Mouse (Mus musculus): ENCODE measurements at regions not wholly inside any gene's neighbourhood (a gene's known extent, or its start where the extent isn't known, plus 50 kb on each side); places are given as distances from the start of the nearest gene placed in this dataset.

DNA sequence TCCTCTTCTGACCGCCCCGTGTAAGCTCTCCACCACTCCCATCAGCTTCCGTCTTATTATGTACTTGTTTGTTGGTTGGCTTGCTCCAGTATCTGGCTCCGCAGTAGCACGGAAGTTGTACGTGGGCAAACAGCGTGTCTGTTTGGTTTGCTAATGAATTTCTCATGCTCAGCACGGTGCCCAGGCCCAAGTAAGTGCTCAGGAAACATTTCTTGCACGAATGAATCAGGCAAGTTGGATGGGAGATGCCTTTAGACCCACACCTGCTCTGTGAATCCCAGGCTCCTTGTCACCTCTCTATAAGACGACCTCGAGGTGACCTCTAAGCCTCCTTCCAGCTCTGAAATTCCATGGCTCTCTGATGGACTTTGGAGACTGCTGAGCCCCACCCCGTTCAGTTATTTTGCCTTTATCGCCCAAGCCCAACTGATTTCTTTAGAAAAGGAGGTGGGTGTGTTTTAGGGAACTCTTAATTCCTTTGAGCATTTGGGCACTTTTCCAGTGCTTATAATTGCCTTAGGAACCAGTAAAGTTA is 55.4 kb upstream of the Lrig1 start:
- no peak for TF ChIP-seq POLR2A (IDR thresholded peaks at IDR 0.05; ENCODE audit: borderline replicate concordance, insufficient read depth, low read length)
- TF ChIP-seq CTCF (IDR thresholded peaks at IDR 0.05; ENCODE audit: borderline replicate concordance, insufficient read depth, low read depth, low read length): no peak

Data from cerebellum, adult 2 months (tissue).